Mouse (Mus musculus) kidney, adult 11 months (tissue): ENCODE data around the gene Qpctl.

Experiments
- DNase-seq: peaks from one replicate; pipeline ENCODE4 v3.0.0; 2022

Qpctl gene

DNA sequence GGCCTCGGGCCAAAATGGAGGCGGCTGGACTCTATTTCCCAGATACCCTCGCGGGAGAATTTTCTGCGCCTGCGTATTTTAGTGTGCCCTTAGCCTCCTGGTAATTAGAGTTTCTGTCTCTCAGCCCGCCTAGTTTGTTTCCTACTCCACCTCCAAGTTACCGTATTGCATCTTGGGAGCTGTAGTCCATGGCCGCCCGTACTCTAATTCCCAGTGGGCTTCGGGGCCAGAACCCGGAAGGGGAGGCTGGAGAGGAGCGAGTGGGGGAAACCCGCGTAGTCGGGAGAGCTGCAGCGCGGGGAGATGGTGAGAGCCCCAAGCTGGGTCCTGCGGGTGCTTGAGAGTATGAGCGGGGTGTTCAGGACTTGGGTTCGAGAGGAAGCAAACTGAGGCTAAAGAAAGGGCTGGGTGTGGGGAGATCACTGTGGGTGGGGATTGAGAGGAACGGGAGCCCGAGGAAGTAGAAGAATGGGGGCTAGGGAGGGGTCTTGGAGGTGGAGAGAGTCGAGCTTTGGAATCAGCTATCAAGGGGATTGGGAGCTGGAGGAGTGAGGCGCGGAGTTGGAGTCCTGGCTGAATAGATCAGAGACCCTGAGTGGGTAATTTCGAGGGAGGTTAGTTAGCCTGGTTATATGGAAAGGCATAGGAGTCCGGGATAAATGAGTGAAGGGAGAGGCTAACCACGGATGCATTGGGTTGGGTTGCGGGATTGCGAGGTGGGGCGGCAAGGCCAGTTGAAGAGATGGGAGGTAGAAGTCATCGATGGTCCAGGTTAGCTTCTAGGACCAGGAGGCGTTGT, 29.3 kb downstream of the Qpctl start, which contains the start of gene Fbxo46:
Fbxo46 (plus strand) TSS at position 229 of the 799 bp plus-strand sequence.
- peak; percentile 97 for DNase-seq

DNA sequence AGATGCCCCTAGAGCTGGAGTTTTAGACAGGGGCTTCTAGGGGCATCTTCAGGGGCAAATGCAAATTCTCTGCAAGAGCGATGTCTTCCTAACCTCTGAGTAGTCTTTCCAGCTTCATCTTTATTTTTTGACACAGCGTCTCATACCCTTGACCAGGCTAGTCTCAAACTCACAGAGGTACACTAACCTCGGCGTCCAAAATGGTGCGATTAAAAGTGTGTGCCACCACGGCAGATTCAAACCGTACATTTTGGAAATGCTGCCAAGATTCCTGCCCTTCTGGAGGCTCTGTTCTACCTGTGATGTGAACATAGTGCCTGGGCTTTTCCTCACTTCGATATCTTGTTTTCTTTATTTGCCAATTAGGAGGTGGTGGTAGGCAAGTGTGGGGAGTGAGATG, 30.0 kb downstream of the Qpctl start:
- no peak for DNase-seq

DNA sequence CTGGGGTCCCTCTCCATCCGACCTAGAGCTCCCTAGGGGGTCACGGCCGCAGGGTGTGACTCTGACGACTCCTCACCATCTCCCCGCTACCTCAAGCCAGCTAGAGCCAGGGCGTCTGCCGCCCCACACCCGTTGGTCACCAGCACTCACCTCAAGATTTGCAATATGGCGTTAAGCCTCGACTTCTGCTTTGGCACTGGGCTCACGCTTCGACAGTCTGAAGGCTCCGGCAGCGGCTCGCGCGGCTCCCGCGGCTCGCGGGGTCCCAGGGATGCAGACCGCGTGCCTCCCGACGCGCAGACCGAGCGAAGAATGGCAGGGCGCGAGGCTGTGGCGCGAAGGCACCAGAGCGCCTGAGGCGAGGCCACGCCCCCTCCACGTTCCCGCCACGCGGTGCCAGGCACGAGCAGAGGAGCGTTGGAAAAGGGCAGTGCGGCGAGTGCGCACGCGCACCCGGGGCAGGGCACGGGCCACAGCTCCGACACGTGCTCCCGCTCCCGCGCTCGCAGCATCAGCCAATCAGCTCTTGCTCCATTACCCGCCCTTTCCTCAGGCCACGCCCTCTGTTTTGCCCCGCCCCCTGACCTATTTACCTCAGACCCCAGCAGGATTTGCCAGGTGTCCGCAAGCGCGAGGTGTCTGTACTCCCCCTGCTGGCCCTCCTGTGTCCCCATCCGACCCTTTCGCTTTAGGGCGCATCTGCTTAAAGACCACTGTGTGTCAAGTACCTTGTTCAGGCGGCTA, 30.9 kb downstream of the Qpctl start, which contains the start of gene Gm4969:
Gm4969 (minus strand) TSS at position 341 of the 744 bp plus-strand sequence.
- peak; percentile 70 for DNase-seq

DNA sequence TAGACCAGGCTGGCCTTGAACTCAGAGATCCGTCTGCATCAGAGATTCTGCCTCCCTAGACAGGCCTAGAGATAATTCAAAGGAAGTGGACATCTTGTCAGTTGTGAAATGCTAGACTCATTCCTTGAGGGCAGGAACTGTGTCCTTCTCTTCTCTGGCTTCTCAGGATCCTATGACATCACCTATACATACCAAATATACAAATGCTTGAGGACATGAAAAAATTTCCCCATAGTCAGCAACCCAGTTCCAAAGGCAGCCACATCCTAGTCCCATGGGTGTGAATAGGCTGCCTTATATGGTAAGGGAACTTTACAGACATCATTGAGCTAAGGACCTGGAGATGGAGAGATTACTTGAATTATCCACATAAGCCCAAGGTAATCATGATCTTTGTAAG, 39.5 kb downstream of the Qpctl start:
- DNase-seq: no peak

DNA sequence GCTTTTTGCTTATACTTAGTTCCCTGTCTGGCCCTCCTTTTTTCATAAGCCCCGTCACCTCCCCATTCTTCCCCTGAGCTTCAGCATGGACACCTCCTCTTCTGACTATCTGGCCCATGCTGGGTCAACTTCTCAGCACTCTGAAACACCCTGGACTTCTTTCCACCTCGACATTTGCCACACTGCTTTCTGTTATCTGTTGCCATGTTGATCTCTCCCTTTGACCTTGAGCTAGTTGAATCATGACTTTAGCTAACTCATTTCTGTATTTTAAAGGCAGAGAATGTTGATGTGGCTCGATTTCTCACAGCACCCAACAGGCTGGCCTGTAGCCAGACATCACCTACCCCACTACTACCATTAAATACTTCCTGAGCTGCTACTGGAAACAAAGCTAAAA, 41.7 kb downstream of the Qpctl start:
- no peak for DNase-seq

DNA sequence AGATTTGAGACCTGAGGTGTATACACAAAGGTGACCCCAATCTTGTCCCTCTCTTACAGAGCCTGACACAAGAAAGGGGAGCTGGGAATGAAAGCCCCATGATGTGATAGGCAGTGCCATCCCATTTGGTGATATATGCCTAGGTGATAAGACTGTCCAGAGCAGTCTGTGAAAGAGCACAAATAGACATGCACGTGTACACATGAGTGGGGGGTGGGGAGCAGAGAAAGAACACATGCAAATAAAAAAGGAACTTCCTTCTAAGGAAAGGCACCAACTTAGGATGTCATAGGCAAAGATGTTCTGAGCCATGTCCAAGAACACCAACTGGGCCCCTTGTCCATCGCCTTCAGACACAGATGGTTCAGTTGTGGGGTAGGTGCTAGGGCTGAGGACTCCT, 44.6 kb downstream of the Qpctl start:
- DNase-seq: no peak

DNA sequence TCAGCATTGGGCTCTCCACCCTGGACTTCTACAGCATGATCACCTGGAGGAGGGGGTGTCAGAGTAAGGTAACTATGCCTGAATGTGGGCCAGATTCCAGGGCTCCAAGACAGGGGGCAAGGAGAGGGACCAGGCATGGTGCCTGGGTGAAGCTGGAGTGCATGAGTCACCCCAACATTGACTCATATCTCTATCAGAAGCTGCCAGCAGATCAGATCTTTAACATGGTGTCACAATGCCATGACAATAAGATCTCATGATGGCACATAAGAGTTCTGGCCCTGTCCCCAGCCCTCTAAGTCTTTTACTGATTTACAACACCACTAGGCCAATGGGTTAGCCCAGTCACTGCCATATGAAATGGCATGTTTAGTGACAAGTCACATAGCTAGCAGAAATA, 45.4 kb downstream of the Qpctl start:
- DNase-seq: no peak

DNA sequence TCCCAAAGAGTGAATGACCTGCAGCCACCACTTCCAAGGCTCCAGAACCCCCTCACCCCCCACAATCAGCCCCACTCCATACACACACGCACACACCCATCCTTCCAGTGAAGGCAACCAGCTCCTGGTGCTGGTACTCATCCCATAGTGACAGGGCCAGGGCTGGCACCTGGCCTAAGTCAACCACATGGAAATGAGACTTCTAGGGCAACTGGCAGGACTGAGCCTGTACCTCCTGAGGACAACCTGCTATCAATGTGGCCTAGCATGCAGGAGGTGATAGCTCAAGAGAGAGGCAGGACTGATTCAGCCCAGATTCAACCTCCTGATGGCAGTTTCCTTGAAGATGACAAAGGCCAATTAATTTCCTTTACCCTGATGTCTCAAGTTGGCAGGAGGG, 48.8 kb downstream of the Qpctl start:
- no peak for DNase-seq

DNA sequence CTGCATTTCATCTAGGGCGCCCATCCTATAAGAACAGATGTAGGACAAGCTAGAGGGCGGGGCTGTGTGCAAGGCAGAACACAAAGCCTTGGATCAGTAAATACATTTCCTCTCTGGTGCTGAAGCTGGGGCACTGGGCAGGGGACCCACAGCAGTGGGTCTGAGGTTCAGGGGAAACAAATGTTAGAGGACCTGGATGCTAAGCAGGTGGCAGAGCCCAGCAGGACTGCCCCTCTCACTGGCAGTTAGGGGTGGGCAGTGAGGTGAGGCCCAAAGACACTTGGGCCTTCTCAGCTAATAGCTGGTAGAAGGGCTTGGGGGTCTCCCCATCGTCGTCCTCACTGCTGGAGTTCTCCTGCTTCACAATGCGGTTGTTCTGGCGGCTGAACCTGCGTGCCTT, 50.3 kb downstream of the Qpctl start:
- DNase-seq: no peak

DNA sequence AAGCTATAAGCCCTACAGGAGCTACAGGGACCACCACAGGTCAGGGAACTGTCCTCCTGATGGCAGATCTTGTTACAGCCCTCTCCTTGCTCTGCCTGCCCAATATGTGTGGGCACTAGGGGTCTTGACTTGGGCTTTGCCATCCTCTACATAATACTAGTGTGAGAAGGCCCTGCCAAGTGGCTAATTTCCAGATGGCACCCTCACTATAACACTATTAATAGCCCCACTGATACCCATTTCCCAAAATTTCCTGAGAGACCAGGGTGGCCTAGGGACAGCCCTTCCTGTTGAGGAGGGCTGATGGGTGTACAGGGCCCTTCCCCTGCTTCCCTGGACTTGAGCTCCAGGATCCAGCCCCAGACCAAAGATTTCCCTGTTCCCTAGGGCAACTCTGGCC, 51.2 kb downstream of the Qpctl start:
- DNase-seq: no peak

DNA sequence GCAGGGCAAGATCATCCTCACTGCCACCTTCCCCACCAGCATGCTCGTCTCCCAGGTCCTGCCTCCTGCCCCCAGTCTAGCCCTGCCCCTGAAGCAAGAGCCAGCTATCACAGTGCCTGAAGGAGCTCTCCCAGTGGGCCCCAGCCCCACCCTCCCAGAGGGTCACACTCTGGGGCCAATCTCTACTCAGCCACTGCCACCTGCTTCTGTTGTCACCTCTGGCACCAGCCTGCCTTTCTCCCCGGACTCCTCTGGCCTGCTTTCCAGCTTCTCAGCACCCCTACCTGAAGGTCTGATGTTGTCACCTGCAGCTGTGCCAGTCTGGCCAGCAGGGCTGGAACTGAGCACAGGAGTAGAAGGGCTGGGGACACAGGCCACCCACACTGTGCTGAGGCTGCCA, 51.9 kb downstream of the Qpctl start:
- DNase-seq: no peak

DNA sequence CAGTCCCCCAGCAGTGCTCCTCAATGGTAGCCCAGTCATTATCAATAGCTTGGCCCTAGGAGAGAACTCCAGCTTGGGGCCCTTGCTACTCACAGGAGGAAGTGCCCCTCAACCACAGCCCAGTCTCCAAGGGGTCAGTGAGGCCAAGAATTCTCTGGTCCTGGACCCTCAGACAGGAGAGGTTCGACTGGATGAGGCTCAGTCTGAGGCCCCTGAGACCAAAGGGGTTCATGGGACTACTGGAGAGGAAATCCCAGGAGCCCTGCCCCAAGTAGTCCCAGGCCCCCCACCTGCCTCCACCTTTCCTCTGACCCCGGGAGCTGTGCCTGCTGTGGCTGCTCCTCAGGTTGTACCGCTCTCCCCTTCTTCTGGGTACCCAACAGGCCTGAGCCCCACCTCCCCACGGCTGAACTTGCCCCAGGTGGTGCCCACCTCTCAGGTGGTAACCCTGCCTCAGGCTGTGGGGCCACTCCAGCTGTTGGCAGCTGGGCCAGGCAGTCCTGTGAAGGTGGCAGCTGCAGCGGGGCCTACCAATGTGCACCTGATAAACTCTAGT, 52.6 kb downstream of the Qpctl start:
- no peak for DNase-seq

DNA sequence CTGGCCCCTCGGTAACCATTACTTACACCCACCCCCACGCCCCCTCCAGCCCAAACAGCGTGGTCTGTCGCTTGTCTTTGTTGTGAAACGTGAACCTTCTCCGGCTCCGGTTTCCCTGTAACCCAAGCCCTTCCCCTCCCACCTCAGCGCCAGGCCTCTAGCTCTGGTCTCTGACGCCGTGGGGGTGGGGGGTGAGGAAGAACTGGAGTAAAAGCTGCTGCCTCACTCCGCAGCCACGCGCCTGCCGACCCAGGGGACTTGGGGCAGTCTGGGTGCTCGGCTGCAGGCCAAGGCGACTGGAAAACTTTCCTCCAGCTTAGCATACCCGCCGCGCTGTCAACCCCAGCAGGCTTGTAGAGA, 53.4 kb downstream of the Qpctl start:
- peak; percentile 64 for DNase-seq

DNA sequence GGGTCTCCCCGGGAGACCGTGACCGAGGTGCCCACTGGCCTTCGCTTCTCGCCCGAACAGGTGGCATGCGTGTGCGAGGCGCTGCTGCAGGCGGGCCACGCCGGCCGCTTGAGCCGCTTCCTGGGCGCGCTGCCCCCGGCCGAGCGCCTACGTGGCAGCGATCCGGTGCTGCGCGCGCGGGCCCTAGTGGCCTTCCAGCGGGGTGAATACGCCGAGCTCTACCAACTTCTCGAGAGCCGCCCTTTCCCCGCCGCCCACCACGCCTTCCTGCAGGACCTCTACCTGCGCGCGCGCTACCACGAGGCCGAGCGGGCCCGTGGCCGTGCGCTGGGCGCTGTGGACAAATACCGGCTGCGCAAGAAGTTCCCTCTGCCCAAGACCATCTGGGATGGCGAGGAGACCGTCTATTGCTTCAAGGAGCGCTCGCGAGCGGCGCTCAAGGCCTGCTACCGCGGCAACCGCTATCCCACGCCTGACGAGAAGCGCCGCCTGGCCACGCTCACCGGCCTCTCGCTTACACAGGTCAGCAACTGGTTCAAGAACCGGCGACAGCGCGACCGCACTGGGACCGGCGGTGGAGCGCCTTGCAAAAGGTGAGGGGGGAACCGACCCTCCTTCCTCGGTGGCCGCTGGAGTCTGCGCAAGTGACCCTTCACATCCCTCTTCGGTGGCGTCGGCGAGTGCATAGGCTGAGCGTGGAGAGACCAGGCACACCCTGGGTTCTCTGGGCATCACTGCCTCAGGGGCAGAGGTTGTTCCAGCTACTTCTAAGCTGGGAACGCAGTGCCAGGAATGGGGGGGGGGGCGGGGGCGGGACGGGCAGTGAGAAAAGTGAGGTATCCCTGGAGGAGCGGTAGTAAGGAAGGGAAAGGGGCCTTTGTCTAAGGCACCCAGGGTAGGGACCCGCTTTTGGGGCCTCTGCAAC, 54.0 kb downstream of the Qpctl start:
- DNase-seq: peak; percentile 62

DNA sequence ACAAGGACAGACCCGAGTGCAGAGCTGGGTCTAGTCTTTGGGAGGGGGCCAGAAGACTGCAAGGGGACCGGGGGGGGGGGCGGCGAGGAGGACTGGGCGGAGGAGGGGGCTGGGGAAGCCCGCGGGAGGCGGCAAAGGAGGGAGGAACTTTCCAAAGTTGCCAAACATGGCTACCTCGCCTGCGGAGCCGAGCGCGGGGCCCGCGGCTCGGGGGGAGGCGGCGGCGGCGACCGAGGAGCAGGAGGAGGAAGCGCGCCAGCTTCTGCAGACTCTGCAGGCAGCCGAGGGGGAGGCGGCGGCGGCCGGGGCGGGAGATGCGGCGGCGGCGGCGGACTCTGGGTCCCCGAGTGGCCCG, 54.6 kb downstream of the Qpctl start, which contains the start of gene Six5:
Six5 (plus strand) TSS at position 124 of the 355 bp plus-strand sequence.
- DNase-seq: no peak

DNA sequence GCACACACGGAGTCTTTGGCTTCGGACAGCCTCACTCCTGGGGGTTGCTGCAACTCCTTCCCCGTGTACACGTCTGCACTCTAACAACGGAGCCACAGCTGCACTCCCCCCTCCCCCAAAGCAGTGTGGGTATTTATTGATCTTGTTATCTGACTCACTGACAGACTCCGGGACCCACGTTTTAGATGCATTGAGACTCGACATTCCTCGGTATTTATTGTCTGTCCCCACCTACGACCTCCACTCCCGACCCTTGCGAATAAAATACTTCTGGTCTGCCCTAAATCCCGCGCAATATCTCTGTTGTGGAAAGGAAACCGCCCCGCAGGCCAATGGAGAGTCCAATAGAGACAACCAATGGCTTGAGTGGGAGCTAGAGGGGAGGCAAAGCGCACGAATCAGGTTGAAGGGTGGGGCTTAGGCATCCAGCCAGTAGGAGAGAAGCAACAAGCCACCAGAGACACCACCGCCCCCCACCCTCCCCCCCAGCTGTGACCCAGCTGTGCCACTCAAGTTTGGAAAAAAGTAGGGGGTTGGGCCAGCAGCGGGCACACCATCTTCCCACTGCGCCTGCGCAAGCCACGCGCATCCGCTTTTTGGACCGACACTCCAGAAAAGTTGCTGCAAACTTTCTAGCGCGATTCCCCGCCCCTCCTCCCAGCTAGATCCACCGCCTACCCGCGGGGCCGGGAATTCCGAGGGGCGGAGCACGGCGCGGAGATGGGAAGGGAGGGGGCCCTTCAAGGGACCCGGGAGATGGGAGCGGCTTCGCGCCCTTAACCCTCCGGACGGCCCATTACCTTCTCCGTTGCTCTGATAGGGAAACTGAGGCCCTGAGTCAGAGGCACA, 55.3 kb downstream of the Qpctl start:
- DNase-seq: peak; percentile 98

DNA sequence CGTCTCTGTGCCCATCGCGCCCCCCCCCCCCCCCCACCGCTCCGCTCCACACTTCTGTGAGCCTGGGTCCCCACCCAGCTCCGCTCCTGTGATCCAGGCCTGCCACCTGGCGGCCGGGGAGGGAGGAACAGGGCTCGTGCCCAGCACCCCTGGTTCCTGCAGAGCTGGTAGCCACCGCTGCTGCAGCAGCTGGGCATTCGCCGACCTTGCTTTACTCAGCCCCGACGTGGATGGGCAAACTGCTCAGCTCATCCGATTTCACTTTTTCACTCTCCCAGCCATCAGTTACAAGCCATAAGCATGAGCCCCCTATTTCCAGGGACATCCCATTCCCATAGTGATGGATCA, 55.9 kb downstream of the Qpctl start:
- peak; percentile 84 for DNase-seq

DNA sequence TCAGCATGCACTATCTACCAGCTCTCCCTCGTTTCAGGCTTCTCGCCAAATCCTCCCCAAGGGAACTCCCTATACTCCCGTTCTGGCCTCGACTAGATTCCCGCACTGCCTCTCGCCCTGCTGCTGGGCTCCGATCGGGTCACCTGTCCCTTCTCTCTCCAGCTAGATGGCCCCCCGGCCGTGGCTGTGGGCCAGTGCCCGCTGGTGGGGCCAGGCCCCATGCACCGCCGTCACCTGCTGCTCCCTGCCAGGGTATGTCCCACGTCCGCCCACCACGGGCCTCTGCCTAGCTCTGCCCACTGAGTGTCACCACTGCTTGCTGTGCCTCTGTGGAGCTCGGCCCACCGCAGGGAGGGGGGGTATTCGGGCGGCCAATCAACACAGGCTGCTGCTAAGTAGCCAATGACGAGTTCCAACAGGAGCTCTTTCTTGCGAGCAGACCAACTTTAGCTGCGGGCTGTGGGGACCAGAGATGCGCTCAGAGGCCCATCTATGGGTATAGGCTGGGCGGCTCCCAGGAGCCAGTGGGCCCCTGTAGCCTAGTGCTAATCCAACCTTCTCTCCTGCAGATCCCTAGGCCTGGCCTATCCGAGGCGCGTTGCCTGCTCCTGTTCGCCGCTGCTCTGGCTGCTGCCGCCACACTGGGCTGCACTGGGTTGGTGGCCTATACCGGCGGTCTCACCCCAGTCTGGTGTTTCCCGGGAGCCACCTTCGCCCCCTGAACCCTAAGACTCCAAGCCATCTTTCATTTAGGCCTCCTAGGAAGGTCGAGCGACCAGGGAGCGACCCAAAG, 56.5 kb downstream of the Qpctl start:
- DNase-seq: peak; percentile 75

DNA sequence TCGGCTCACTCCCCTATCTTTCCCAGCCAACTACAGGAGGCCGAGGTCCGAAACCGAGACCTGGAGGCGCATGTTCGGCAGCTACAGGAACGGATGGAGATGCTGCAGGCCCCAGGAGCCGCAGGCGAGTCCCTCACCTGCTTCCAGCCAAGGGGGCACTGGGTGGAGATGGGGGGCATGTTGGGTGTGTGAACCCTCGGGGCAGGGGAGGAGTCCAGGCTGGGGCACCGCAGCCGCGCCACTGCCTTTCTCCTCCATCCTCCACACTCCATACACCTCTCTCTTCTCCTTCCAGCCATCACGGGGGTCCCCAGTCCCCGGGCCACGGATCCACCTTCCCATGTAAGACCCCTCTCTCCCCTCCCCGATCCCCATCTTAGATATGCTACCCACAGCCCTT, 57.2 kb downstream of the Qpctl start:
- DNase-seq: no peak
